Mouse (Mus musculus): ENCODE data around the gene G6pc2. TPM values are rescaled to one million over a fixed set of nuclear protein-coding genes. Genes with fewer than 3 reads are reported as not detected.

G6pc2 gene
- not detected in 2 replicates for polyA plus RNA-seq (2015; fragmentation: Nextera tagmentation; extraction: Ambion mirVana)

DNA sequence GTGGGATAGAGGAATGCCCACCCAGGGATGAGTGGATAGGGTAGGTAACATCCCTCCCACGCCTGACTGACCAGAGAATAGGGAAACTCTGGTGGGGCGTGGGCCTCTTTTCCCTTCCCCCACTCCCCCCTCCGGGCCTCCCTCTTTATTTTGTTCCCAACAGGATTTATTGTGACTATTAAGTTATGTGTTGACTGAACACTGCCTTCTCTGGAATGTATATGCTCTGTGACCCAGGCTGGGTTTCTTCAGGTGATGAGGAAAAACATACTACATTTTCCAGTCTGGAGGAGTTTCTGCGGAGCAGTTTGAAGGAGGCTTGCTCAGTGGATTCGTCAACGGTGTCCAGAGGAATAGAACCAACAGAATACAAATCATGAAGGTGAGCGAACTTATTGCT lies at the start of gene G6pc2:
G6pc2 (plus strand) TSS at position 301 of the 400 bp plus-strand sequence.
- WGBS: 78% methylated on average over 7 of the region's 7 CpGs

DNA sequence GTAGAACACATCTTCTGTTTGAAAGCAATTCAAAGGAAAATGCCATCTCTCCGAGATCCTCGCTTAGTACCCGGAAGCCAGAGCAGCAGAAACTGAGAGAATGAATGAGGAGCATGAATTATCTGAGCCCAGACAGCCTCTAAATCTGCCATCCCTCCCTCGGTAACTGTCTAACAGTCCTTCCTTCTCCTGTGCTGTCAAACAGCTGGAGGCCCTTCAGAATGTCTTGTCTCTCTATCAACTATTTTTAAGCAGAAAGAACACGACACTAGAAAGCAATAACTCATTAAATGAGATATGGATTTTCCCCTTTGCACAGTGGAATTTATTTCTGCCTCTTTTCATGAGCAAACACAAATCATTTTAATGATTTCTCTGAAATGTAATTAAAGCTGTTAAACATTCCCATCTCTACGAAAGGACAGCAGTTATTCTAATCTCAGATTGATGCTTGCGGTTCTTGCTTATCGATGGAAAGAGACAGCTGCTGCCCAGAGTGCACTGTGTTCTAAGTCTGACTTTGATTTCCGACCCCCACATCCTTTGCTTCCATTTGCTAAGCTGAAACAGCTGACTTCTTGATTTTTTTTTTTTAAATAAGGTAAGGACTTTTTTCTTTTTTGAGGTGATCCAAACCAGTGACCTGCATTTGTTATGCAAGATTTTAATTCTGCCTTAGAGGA lies 40.3 kb upstream of the G6pc2 start:
- Histone ChIP-seq H3K9ac (ENCODE audit: low read length) (no peak overlapping the region), H3K27ac (ENCODE audit: low read length) (no peak overlapping the region)
- ATAC-seq (ENCODE audit: low read depth): no peak

More for the DNA sequence above, at the start of gene G6pc2:
- no peak for ATAC-seq (ENCODE audit: low read depth)
- Histone ChIP-seq H3K4me2 (ENCODE audit: low read depth, low read length) (no peak within 1 kb of the TSS), H3K9ac (ENCODE audit: low read length) (no peak within 1 kb of the TSS), H3K27ac (ENCODE audit: low read length) (no peak within 1 kb of the TSS), H3K4me3 (ENCODE audit: low read length) (no peak within 1 kb of the TSS), H3K4me1 (replicated peaks; ENCODE audit: control insufficient read depth, insufficient read depth, low read length) (peaks cover 3% of the 10 kb centered on the region; the same call in 1 of the 2 replicates), H3K9me3 (ENCODE audit: control insufficient read depth, low read length) (no peaks in the 10 kb centered on the region), H3K36me3 (ENCODE audit: control insufficient read depth, insufficient read depth, low read length) (no peaks in the 10 kb centered on the region), H3K27me3 (ENCODE audit: control insufficient read depth, insufficient read depth, low read depth, low read length) (no peaks in the 10 kb centered on the region)

DNA sequence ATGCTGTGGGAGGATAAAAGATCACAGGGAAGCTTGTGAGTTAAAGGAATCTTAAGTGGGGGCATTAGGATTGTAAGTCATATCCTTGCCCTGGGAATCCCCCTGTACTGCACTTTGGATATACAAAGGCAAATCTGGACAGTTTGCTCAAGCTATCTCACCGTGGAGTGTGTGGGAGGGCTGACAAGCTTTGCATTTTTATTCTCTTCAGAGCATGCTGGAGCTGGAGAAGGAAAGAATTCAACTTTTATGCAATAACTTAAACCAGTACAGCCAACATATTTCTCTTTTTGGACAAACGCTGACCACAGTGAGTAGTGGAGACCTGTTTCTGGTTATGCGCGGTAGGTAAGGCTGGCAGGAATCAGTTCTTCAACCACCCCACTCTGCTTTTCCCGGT lies 35.6 kb upstream of the G6pc2 start:
- Histone ChIP-seq H3K4me1 (replicated peaks; ENCODE audit: control insufficient read depth, insufficient read depth, low read length) (no peaks in the 10 kb centered on the region), H3K27ac (ENCODE audit: low read length) (no peak overlapping the region), H3K4me2 (ENCODE audit: low read depth, low read length) (no peak overlapping the region), H3K9me3 (ENCODE audit: control insufficient read depth, low read length) (no peaks in the 10 kb centered on the region), H3K4me3 (ENCODE audit: low read length) (no peak overlapping the region), H3K9ac (ENCODE audit: low read length) (no peak overlapping the region), H3K27me3 (ENCODE audit: control insufficient read depth, insufficient read depth, low read depth, low read length) (no peaks in the 10 kb centered on the region), H3K36me3 (ENCODE audit: control insufficient read depth, insufficient read depth, low read length) (no peaks in the 10 kb centered on the region)
- ATAC-seq (ENCODE audit: low read depth): no peak
- 63% methylated on average over 5 of the region's 5 CpGs for whole genome bisulfite sequencing

More for the DNA sequence above, 40.3 kb upstream of the G6pc2 start:
- Histone ChIP-seq H3K4me2 (ENCODE audit: low read depth, low read length) (no peak overlapping the region), H3K36me3 (ENCODE audit: control insufficient read depth, insufficient read depth, low read length) (no peaks in the 10 kb centered on the region), H3K4me3 (ENCODE audit: low read length) (no peak overlapping the region), H3K27me3 (ENCODE audit: control insufficient read depth, insufficient read depth, low read depth, low read length) (no peaks in the 10 kb centered on the region), H3K4me1 (replicated peaks; ENCODE audit: control insufficient read depth, insufficient read depth, low read length) (no peaks in the 10 kb centered on the region), H3K9me3 (ENCODE audit: control insufficient read depth, low read length) (no peaks in the 10 kb centered on the region)
- 44% methylated on average over 9 of the region's 9 CpGs for WGBS

DNA sequence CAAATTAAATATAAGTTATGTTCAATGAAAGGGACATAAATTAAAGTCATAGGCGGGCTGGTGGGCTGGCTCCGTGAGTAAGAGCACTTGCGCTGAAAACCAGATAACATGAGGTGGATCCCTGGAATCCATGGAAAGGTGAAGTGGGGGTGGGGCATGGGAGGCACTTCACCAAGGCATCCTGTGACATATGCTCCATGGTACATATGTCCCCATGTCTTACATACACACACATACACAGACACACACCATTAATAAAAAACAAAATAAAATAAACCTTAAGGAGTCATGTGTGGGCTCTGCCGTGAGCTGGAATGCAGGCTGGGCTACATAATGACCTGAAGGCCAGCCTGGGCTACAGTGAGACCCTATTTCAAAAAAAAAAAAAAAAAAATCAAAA lies 31.2 kb upstream of the G6pc2 start:
- Histone ChIP-seq H3K9me3 (ENCODE audit: control insufficient read depth, low read length) (no peaks in the 10 kb centered on the region), H3K4me1 (replicated peaks; ENCODE audit: control insufficient read depth, insufficient read depth, low read length) (no peaks in the 10 kb centered on the region), H3K4me3 (ENCODE audit: low read length) (no peak overlapping the region), H3K27ac (ENCODE audit: low read length) (no peak overlapping the region), H3K36me3 (ENCODE audit: control insufficient read depth, insufficient read depth, low read length) (0 out of 2 replicates have a peak, but pooled peaks cover 3% of the 10 kb centered on the region), H3K27me3 (ENCODE audit: control insufficient read depth, insufficient read depth, low read depth, low read length) (no peaks in the 10 kb centered on the region), H3K9ac (ENCODE audit: low read length) (no peak overlapping the region), H3K4me2 (ENCODE audit: low read depth, low read length) (no peak overlapping the region)
- no peak for ATAC-seq (ENCODE audit: low read depth)
- WGBS: 78% methylated on average over 4 of the region's 4 CpGs

DNA sequence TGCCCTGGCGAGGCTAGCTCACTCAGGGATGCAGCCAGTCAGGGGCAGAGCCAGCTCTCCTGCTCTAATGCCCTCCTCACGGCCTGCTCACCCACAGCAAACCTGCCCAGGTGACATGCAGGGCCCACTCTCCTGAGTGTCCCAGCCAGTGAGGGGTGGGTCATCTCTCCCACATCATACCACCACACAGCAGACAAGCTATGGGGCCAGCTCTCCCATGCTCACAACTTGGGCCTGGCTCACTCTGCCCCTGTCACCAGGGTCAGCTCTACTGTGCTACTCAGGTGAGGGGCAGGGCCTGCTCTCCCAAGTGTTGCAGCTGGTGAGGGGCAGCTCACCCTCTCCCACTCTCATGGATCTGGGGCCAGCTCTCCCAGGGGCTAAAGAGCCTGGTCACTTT lies 22.9 kb upstream of the G6pc2 start:
- H3K4me1 ChIP-seq (replicated peaks; ENCODE audit: control insufficient read depth, insufficient read depth, low read length): no peaks in the 10 kb centered on the region
- no peaks in the 10 kb centered on the region for H3K27me3 ChIP-seq (ENCODE audit: control insufficient read depth, insufficient read depth, low read depth, low read length)
- H3K9me3 ChIP-seq (ENCODE audit: control insufficient read depth, low read length): no peaks in the 10 kb centered on the region
- H3K4me2 ChIP-seq (ENCODE audit: low read depth, low read length): no peak overlapping the region
- ATAC-seq (ENCODE audit: low read depth): no peak
- no peak overlapping the region for H3K4me3 ChIP-seq (ENCODE audit: low read length)
- 92% methylated on average over 2 of the region's 2 CpGs for WGBS
- H3K9ac ChIP-seq (ENCODE audit: low read length): no peak overlapping the region
- peaks cover 8% of the 10 kb centered on the region for H3K36me3 ChIP-seq (ENCODE audit: control insufficient read depth, insufficient read depth, low read length)
- H3K27ac ChIP-seq (ENCODE audit: low read length): no peak overlapping the region

DNA sequence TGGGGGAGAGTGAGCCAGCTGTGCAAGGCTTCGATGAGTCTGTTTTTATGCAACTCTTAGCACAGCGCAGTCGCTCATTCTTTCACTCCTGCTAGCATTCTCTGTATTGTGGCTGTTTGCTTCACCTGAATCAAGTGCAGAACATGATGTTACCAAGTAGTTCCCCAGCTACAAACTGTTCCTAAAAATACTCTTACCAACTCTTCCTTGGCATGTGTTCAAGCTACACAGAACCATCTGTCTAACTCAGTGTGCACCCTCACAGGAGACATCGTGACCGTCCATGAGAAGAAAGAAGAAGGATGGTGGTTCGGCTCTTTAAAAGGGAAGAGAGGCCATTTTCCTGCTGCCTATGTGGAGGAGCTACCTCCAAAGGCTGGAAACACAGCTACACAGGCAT lies 22.1 kb upstream of the G6pc2 start:
- H3K27ac ChIP-seq (ENCODE audit: low read length): no peak overlapping the region
- no peaks in the 10 kb centered on the region for H3K27me3 ChIP-seq (ENCODE audit: control insufficient read depth, insufficient read depth, low read depth, low read length)
- no peak overlapping the region for H3K9ac ChIP-seq (ENCODE audit: low read length)
- WGBS: 85% methylated on average over 6 of the region's 6 CpGs
- no peaks in the 10 kb centered on the region for H3K9me3 ChIP-seq (ENCODE audit: control insufficient read depth, low read length)
- no peak overlapping the region for H3K4me3 ChIP-seq (ENCODE audit: low read length)
- no peak for ATAC-seq (ENCODE audit: low read depth)
- H3K4me2 ChIP-seq (ENCODE audit: low read depth, low read length): no peak overlapping the region
- peaks cover 15% of the 10 kb centered on the region for H3K36me3 ChIP-seq (ENCODE audit: control insufficient read depth, insufficient read depth, low read length)
- no peaks in the 10 kb centered on the region for H3K4me1 ChIP-seq (replicated peaks; ENCODE audit: control insufficient read depth, insufficient read depth, low read length)

DNA sequence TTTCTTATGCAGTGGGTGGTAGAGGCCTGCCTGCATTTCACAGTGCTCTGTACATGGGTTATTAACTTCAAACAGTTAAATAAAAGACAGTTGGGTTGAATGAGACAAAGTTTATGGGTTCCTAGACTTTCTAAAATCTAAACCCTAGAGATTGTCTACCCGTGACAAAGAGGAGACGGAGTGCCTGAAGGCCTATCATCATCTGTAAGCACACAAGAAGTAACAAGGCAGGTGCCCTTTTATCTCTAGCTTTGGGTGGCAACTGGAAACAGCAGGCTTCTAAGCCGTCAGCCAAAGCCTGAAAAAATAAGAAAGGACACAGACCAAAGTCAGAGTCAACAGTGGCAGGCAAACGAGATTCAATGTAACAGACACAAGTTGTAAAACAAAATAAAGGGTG lies 21.7 kb upstream of the G6pc2 start:
- Histone ChIP-seq H3K9ac (ENCODE audit: low read length) (no peak overlapping the region), H3K27ac (ENCODE audit: low read length) (no peak overlapping the region), H3K4me3 (ENCODE audit: low read length) (no peak overlapping the region), H3K36me3 (ENCODE audit: control insufficient read depth, insufficient read depth, low read length) (peaks cover 19% of the 10 kb centered on the region), H3K4me1 (replicated peaks; ENCODE audit: control insufficient read depth, insufficient read depth, low read length) (no peaks in the 10 kb centered on the region), H3K4me2 (ENCODE audit: low read depth, low read length) (no peak overlapping the region), H3K27me3 (ENCODE audit: control insufficient read depth, insufficient read depth, low read depth, low read length) (no peaks in the 10 kb centered on the region), H3K9me3 (ENCODE audit: control insufficient read depth, low read length) (no peaks in the 10 kb centered on the region)
- WGBS: 80% methylated on average over 4 of the region's 4 CpGs
- ATAC-seq (ENCODE audit: low read depth): no peak

DNA sequence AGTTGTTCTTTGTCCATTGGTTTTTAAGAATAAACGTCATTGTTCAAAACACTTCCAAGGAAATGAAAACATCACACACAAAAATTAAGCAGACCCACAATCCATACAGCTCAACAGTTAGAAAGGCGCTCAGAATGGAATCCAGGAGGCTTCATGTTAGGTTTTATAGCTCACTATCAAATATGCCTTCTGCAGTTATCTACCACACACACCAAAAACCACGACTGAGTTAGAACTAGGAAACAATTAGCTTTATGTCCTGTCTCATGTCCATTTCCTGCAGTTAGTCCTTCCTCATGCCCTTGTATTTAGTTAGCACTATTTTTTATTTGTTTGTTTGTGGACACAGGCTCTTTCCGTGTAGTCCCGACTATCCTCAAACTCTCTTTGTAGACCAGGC lies 19.8 kb upstream of the G6pc2 start:
- H3K36me3 ChIP-seq (ENCODE audit: control insufficient read depth, insufficient read depth, low read length): peaks cover 21% of the 10 kb centered on the region
- WGBS: 81% methylated on average over 5 of the region's 5 CpGs

DNA sequence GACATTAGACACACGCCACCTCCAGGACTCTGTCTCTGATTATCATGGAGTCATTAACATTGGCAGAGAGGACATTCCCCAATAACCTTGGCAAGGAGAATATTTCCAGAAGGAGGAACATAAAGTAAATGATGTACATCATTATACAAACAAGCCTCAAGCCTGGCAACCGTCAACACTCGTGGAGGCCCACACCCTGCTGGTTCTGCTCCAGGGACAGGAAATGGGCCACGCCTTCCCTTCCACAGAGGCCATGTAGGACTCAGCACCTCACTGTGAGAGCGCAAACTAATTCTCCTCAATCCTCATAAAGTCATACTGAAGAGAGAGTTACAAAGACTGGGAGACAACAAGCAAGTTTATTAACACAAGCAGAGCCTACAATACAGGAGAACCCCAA lies 17.3 kb upstream of the G6pc2 start:
- no peak overlapping the region for H3K4me3 ChIP-seq (ENCODE audit: low read length)
- ATAC-seq (ENCODE audit: low read depth): no peak

More for the DNA sequence above, 19.8 kb upstream of the G6pc2 start:
- Histone ChIP-seq H3K27ac (ENCODE audit: low read length) (no peak overlapping the region), H3K9ac (ENCODE audit: low read length) (no peak overlapping the region), H3K9me3 (ENCODE audit: control insufficient read depth, low read length) (no peaks in the 10 kb centered on the region), H3K4me3 (ENCODE audit: low read length) (no peak overlapping the region), H3K4me2 (ENCODE audit: low read depth, low read length) (no peak overlapping the region), H3K27me3 (ENCODE audit: control insufficient read depth, insufficient read depth, low read depth, low read length) (no peaks in the 10 kb centered on the region), H3K4me1 (replicated peaks; ENCODE audit: control insufficient read depth, insufficient read depth, low read length) (no peaks in the 10 kb centered on the region)
- ATAC-seq (ENCODE audit: low read depth): no peak

More for the DNA sequence above, 17.3 kb upstream of the G6pc2 start:
- no peaks in the 10 kb centered on the region for H3K9me3 ChIP-seq (ENCODE audit: control insufficient read depth, low read length)
- no peaks in the 10 kb centered on the region for H3K27me3 ChIP-seq (ENCODE audit: control insufficient read depth, insufficient read depth, low read depth, low read length)
- H3K9ac ChIP-seq (ENCODE audit: low read length): no peak overlapping the region
- WGBS: 77% methylated on average over 5 of the region's 5 CpGs
- no peak overlapping the region for H3K4me2 ChIP-seq (ENCODE audit: low read depth, low read length)
- no peak overlapping the region for H3K27ac ChIP-seq (ENCODE audit: low read length)
- no peaks in the 10 kb centered on the region for H3K4me1 ChIP-seq (replicated peaks; ENCODE audit: control insufficient read depth, insufficient read depth, low read length)
- H3K36me3 ChIP-seq (ENCODE audit: control insufficient read depth, insufficient read depth, low read length): peaks cover 27% of the 10 kb centered on the region
